Mouse (Mus musculus) cerebellum, adult 11 months (tissue): ENCODE results near the gene Ly6g6d.

Experiments
- DNase-seq: peaks from one replicate; pipeline ENCODE4 v3.0.0; 2022

Gene Ly6g6d

GRCm38 (mm10) chr17:35096597-35096996 lies 18.7 kb upstream of the Ly6g6d start:
- DNase-seq = no peak

GRCm38 (mm10) chr17:35094475-35095365 lies 16.9 kb upstream of the Ly6g6d start:
- no peak for DNase-seq

- no peak for DNase-seq
Measured at GRCm38 (mm10) chr17:35092403-35093198, 14.7 kb upstream of the Ly6g6d start.

GRCm38 (mm10) chr17:35090166-35090932 lies 12.5 kb upstream of the Ly6g6d start:
- peak; percentile 86 for DNase-seq

- peak; percentile 94 for DNase-seq
Measured at GRCm38 (mm10) chr17:35088825-35089644, 11.2 kb upstream of the Ly6g6d start, which contains the start of gene Abhd16a. Gene Abhd16a (plus strand): TSS chr17:35089263.

GRCm38 (mm10) chr17:35088151-35088550 lies 10.3 kb upstream of the Ly6g6d start:
- no peak for DNase-seq

- no peak for DNase-seq
Measured at GRCm38 (mm10) chr17:35085208-35085865, 7.5 kb upstream of the Ly6g6d start, which contains the start of gene Ly6g6f. Gene Ly6g6f (minus strand): TSS chr17:35085610.

- DNase-seq = no peak
Measured at GRCm38 (mm10) chr17:35083929-35084497, 6.1 kb upstream of the Ly6g6d start.

GRCm38 (mm10) chr17:35082841-35083576 lies 5.1 kb upstream of the Ly6g6d start:
- peak; percentile 75 for DNase-seq

- DNase-seq = no peak
Measured at GRCm38 (mm10) chr17:35080710-35081109, 2.8 kb upstream of the Ly6g6d start.

- no peak for DNase-seq
Measured at GRCm38 (mm10) chr17:35080248-35080647, 2.4 kb upstream of the Ly6g6d start.

GRCm38 (mm10) chr17:35079778-35080177 lies 1.9 kb upstream of the Ly6g6d start:
- DNase-seq = no peak

GRCm38 (mm10) chr17:35077285-35077684 lies 580 bp downstream of the Ly6g6d start:
- DNase-seq = no peak

GRCm38 (mm10) chr17:35076507-35077176 lies 1.2 kb downstream of the Ly6g6d start, which contains the start of gene Ly6g6e:
Gene Ly6g6e (plus strand): TSS chr17:35076902.
- DNase-seq = no peak

GRCm38 (mm10) chr17:35074097-35074496 lies 3.8 kb downstream of the Ly6g6d start:
- peak; percentile 80 for DNase-seq

- DNase-seq = no peak
Measured at GRCm38 (mm10) chr17:35071454-35071853, 6.4 kb downstream of the Ly6g6d start.

- peak; percentile 86 for DNase-seq
Measured at GRCm38 (mm10) chr17:35070556-35071229, 7.2 kb downstream of the Ly6g6d start.

GRCm38 (mm10) chr17:35068213-35068914 lies 9.5 kb downstream of the Ly6g6d start:
- DNase-seq = no peak
